Mouse (Mus musculus): ENCODE results near the gene Hoxd3. TPM values are rescaled to one million over a fixed set of nuclear protein-coding genes. Genes with fewer than 3 reads are reported as not detected.

Gene Hoxd3
- polyA plus RNA-seq, 1 experiment from 2014 or later = 3.3 TPM

DNA sequence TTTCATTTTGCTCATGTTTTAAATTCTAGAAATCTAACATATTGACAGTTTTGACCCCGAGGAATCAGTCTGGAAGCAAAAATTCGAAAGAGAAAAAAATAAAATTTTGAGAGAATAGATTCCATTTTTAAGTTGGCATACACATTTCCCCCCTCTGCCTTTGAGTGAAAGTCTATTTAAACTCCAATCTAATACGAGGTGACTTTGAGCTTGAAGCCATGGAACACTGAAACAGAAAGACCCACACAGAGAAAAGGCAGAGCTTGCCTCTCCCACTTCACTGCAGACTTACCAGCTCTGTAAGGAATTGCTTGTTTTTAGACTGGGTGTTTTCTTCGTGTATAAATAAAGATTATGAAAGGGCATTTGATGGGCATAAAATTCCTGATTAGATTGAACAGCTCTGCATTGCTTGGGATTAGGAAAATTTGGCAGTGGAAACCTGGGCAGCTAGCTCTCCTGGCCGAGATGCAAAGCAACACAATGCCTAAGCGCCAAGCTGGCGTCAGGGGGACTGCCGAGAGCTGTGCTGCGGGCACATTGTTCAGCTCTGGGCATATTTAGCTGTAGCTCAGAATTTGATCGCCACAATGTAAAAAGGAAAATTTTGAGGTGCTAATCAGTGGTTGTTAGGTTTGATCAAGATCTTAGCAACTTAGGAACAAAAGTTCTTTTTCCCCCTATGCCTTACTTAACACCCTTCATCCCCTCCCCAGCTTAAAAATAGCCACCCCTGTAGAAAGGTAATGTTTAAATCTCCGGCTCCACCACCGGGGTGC is 22.7 kb upstream of the Hoxd3 start:
- Histone ChIP-seq H3K27me3 (peaks cover 94% of the 10 kb centered on the region), H3K4me1 (no peaks in the 10 kb centered on the region; the same call in 1 of the 2 replicates), H3K36me3 (no peaks in the 10 kb centered on the region), H3K9ac (no peak overlapping the region), H3K27ac (no peak overlapping the region), H3K9me3 (no peaks in the 10 kb centered on the region), H3K4me3 (no peak overlapping the region), H3K4me2 (no peak overlapping the region)
- no peak for ATAC-seq (ENCODE audit: insufficient number of reproducible peaks, insufficient read depth, low FRiP score, low TSS enrichment, low read depth)
- 4% methylated on average over 12 of the region's 12 CpGs for WGBS

GRCm38 (mm10) chr2:74689574-74690337 is 22.0 kb upstream of the Hoxd3 start:
- ATAC-seq (ENCODE audit: insufficient number of reproducible peaks, insufficient read depth, low FRiP score, low TSS enrichment, low read depth) = no peak
- Histone ChIP-seq H3K27ac (no peak overlapping the region), H3K4me3 (no peak overlapping the region), H3K9me3 (no peaks in the 10 kb centered on the region), H3K4me1 (no peaks in the 10 kb centered on the region; the same call in 1 of the 2 replicates), H3K36me3 (no peaks in the 10 kb centered on the region), H3K4me2 (no peak overlapping the region), H3K9ac (no peak overlapping the region), H3K27me3 (peaks cover 94% of the 10 kb centered on the region)
- under 1% methylated on average over 24 of the region's 24 CpGs for WGBS

DNA sequence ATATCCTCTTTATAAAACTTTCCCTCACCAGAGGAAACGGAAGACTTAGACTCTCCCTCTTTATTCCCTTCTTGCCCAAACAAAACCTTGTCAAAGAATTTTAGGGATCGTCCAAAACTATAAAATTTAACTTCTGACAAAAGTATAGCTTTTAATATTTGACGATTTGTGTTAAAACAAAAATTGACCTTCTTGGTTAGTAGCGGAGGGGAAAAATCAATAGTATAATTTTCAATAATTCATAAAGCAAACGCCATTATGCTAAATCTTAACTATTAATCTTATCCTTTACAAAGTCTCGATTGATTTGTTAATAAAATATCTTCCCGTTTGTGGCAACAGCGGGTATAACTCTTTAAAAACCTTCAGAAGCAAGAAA is 21.4 kb upstream of the Hoxd3 start:
- H3K9me3 ChIP-seq = no peaks in the 10 kb centered on the region
- no peak for ATAC-seq (ENCODE audit: insufficient number of reproducible peaks, insufficient read depth, low FRiP score, low TSS enrichment, low read depth)
- no peak overlapping the region for H3K4me3 ChIP-seq
- no peak overlapping the region for H3K4me2 ChIP-seq
- 9% methylated on average over 8 of the region's 8 CpGs for whole genome bisulfite sequencing
- no peak overlapping the region for H3K27ac ChIP-seq
- no peak overlapping the region for H3K9ac ChIP-seq
- H3K27me3 ChIP-seq = peaks cover 94% of the 10 kb centered on the region
- no peaks in the 10 kb centered on the region; the same call in 1 of the 2 replicates for H3K4me1 ChIP-seq
- no peaks in the 10 kb centered on the region for H3K36me3 ChIP-seq

GRCm38 (mm10) chr2:74691022-74691951 is 20.4 kb upstream of the Hoxd3 start, which contains the start of gene Hoxd10:
TSS of gene Hoxd10 (plus strand) at chr2:74691924.
- Histone ChIP-seq H3K27me3 (peaks cover 95% of the 10 kb centered on the region), H3K4me1 (no peaks in the 10 kb centered on the region; the same call in 1 of the 2 replicates), H3K27ac (no peak within 1 kb of the TSS), H3K9ac (no peak within 1 kb of the TSS), H3K4me2 (peak within 1 kb of the TSS; percentile 32), H3K9me3 (no peaks in the 10 kb centered on the region), H3K4me3 (peak within 1 kb of the TSS; percentile 5; the same call in 1 of the 2 replicates), H3K36me3 (no peaks in the 10 kb centered on the region)
- WGBS = under 1% methylated on average over 56 of the region's 56 CpGs
- ATAC-seq (ENCODE audit: insufficient number of reproducible peaks, insufficient read depth, low FRiP score, low TSS enrichment, low read depth) = no peak

DNA sequence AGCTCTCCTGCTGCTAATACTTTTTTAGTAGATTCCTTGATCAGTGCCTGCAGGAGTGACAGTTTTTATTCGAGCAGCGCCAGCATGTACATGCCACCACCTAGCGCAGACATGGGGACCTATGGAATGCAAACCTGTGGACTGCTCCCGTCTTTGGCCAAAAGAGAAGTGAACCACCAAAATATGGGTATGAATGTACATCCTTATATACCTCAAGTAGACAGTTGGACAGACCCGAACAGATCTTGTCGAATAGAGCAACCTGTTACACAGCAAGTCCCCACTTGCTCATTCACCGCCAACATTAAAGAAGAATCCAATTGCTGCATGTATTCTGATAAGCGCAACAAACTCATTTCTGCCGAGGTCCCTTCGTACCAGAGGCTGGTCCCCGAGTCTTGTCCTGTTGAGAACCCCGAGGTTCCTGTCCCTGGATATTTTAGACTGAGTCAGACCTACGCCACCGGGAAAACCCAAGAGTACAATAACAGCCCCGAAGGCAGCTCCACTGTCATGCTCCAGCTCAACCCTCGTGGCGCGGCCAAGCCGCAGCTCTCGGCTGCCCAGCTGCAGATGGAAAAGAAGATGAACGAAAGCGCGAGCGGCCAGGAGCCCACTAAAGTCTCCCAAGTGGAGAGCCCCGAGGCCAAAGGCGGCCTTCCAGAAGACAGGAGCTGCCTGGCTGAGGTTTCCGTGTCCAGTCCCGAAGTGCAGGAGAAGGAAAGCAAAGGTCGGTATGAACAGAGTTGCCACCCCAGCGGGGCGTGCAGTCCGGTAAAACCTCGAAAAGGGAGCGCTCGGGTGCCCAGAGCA is 19.5 kb upstream of the Hoxd3 start:
- H3K9ac ChIP-seq = no peak overlapping the region
- H3K4me1 ChIP-seq = no peaks in the 10 kb centered on the region; the same call in 1 of the 2 replicates
- no peaks in the 10 kb centered on the region for H3K36me3 ChIP-seq
- no peak overlapping the region for H3K4me3 ChIP-seq
- H3K4me2 ChIP-seq = no peak overlapping the region
- peaks cover 95% of the 10 kb centered on the region for H3K27me3 ChIP-seq
- WGBS = 4% methylated on average over 35 of the region's 35 CpGs
- no peaks in the 10 kb centered on the region for H3K9me3 ChIP-seq
- no peak for ATAC-seq (ENCODE audit: insufficient number of reproducible peaks, insufficient read depth, low FRiP score, low TSS enrichment, low read depth)
- no peak overlapping the region for H3K27ac ChIP-seq

DNA sequence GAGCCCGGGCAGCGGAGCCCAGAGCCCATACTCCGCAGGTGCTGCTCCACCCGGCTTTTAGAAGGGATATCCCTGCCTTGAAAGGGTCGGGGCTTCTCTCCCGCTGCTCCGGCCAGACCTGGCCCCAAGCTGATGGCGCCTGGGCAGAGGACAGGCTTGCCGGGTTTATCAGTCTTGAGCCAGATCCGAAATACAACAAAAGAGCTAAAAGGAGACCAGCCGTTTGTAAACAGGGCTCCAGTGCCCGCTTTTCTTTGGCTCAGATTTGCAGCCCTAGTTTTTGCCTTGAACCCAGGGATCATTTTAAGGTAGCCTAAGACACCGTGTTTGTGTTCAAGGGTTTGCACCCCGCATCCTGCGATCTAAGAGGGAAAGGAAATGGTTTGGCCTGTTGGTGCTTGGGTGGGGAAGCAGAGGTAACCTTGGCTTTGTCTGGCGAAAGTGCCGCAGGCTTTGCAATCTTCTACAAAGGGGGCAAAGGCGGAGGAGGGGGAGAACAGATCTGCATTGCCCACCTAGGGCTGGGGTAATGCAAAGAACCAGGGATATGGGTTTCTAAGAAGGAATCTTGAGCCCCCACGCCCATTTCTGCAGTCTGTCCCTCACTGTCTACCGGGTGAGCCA is 18.8 kb upstream of the Hoxd3 start:
- H3K27me3 ChIP-seq = peaks cover 95% of the 10 kb centered on the region
- H3K9ac ChIP-seq = no peak overlapping the region
- no peak overlapping the region for H3K27ac ChIP-seq
- 2% methylated on average over 20 of the region's 20 CpGs for WGBS
- no peak overlapping the region for H3K4me3 ChIP-seq
- ATAC-seq (ENCODE audit: insufficient number of reproducible peaks, insufficient read depth, low FRiP score, low TSS enrichment, low read depth) = no peak
- no peak overlapping the region for H3K4me2 ChIP-seq
- peaks cover 5% of the 10 kb centered on the region for H3K4me1 ChIP-seq
- no peaks in the 10 kb centered on the region for H3K36me3 ChIP-seq
- no peaks in the 10 kb centered on the region for H3K9me3 ChIP-seq

GRCm38 (mm10) chr2:74693432-74693827 is 18.3 kb upstream of the Hoxd3 start:
- Histone ChIP-seq H3K36me3 (no peaks in the 10 kb centered on the region), H3K27ac (no peak overlapping the region), H3K9ac (no peak overlapping the region), H3K4me2 (no peak overlapping the region), H3K9me3 (no peaks in the 10 kb centered on the region), H3K27me3 (peaks cover 95% of the 10 kb centered on the region), H3K4me1 (peaks cover 10% of the 10 kb centered on the region), H3K4me3 (no peak overlapping the region)
- no peak for ATAC-seq (ENCODE audit: insufficient number of reproducible peaks, insufficient read depth, low FRiP score, low TSS enrichment, low read depth)
- 3% methylated on average over 4 of the region's 4 CpGs for WGBS

GRCm38 (mm10) chr2:74694066-74694465 is 17.7 kb upstream of the Hoxd3 start:
- Histone ChIP-seq H3K4me1 (peaks cover 14% of the 10 kb centered on the region), H3K4me3 (no peak overlapping the region), H3K9me3 (no peaks in the 10 kb centered on the region), H3K27ac (no peak overlapping the region), H3K9ac (no peak overlapping the region), H3K36me3 (no peaks in the 10 kb centered on the region), H3K27me3 (peaks cover 95% of the 10 kb centered on the region), H3K4me2 (no peak overlapping the region)
- no peak for ATAC-seq (ENCODE audit: insufficient number of reproducible peaks, insufficient read depth, low FRiP score, low TSS enrichment, low read depth)
- 1% methylated on average over 16 of the region's 16 CpGs for WGBS

DNA sequence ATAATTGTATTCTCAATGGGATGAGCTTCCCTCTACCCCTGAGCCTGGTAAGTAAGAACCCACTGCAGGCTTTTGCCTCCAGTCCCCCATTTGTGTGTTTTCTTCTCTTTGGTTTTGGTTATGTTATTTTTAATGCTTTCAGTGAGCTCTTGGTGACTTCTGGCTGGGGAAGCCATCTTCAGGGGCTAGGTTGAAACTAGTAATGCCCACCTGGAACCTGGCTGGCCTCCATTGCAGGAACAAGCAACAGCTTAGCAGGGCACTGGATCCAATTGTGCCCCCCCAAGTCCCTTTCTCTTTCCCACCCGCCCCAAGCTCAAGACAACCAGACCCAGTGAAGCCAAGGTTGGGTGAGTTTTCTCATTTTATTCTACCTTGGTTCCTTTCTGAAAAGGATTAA is 16.3 kb upstream of the Hoxd3 start:
- Histone ChIP-seq H3K9me3 (no peaks in the 10 kb centered on the region), H3K27me3 (peaks cover 97% of the 10 kb centered on the region), H3K4me1 (peaks cover 14% of the 10 kb centered on the region), H3K27ac (no peak overlapping the region), H3K4me2 (no peak overlapping the region), H3K9ac (no peak overlapping the region), H3K4me3 (no peak overlapping the region), H3K36me3 (no peaks in the 10 kb centered on the region)
- no peak for ATAC-seq (ENCODE audit: insufficient number of reproducible peaks, insufficient read depth, low FRiP score, low TSS enrichment, low read depth)
- WGBS = 4% methylated on average over 1 of the region's 1 CpGs

GRCm38 (mm10) chr2:74695813-74696430 is 15.8 kb upstream of the Hoxd3 start:
- H3K27ac ChIP-seq = no peak overlapping the region
- H3K9me3 ChIP-seq = no peaks in the 10 kb centered on the region
- peaks cover 14% of the 10 kb centered on the region for H3K4me1 ChIP-seq
- ATAC-seq (ENCODE audit: insufficient number of reproducible peaks, insufficient read depth, low FRiP score, low TSS enrichment, low read depth) = no peak
- no peak overlapping the region for H3K4me2 ChIP-seq
- H3K36me3 ChIP-seq = no peaks in the 10 kb centered on the region
- H3K9ac ChIP-seq = no peak overlapping the region
- H3K4me3 ChIP-seq = no peak overlapping the region
- H3K27me3 ChIP-seq = peaks cover 100% of the 10 kb centered on the region
- WGBS = 2% methylated on average over 7 of the region's 7 CpGs

All from embryonic facial prominence, embryonic 13.5 days (tissue).